Mouse (Mus musculus): ENCODE data around the gene Crtc1.

The Crtc1 gene

DNA sequence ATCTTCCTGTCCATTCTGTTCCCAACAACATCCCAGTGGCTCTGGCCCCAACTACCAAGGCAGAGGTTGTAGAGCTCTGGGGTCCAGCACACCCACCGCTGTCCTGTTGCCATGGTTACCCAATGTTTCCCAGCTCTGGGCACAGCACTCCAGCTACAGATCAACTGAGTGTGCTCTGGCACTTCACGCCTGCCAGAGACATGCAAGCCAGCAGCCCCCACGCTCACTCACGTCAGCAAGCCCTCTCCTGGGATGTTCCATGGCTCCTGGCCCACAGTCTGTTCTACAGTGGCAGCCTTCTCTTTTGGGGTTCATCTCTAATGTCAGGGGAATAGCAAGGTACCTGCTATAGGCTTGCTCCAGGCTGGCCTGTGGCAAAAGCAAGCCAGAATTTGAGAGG, 23.9 kb upstream of the Crtc1 start:
- DNase-seq (ENCODE audit: extremely low read depth, insufficient read length, low spot score) = no peak

DNA sequence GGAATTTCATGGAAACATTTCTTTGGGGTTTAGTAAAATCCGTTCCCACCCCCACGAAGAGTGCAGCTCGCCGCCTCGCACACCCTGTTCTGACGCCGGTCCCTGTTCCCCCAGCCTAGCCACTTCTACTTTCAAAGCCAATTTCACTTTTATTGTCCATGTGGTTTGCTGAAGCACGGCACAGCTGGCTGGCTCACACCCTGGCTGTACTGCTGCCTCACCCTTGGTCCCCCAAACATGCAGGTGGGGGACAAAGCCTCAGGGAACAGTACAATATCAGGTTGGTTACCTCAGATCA, 23.1 kb upstream of the Crtc1 start:
- no peak for DNase-seq (ENCODE audit: extremely low read depth, insufficient read length, low spot score)

DNA sequence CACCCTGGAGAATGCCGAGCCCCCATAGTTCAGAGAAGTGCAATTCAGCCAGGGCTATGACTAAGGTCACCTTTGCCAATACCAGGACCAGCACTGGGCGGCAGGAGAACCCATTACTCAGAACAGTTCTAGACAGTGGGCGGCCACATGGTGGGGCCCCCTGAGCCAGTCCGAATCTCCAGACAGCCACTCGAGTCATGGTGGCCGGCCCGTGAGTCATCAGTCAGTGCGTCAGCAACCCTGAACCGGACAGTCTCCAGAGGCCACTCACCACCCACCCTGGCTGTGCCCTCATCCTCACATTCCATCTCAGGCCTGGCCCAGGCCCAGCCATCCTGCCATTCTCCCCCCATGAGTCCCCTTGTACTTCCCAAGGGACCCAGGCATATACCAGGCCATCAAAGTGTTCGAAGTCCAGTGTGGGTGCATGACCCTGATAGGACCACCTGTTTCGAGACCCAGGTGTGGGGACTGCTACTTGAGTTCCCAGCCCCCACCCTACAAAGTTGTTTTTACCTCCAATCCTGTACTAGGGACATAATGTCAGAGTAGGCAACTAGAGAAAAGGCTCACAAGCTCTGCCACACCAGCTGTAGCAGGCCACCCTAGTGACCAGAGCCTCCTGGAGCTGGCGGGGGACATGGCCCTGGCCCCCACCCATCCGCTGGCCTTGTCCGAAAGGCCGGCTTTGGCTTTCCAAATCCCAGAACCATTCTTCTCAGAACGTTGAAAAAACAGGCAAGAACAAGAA, 22.6 kb upstream of the Crtc1 start:
- DNase-seq (ENCODE audit: extremely low read depth, insufficient read length, low spot score) = peak; percentile 83

DNA sequence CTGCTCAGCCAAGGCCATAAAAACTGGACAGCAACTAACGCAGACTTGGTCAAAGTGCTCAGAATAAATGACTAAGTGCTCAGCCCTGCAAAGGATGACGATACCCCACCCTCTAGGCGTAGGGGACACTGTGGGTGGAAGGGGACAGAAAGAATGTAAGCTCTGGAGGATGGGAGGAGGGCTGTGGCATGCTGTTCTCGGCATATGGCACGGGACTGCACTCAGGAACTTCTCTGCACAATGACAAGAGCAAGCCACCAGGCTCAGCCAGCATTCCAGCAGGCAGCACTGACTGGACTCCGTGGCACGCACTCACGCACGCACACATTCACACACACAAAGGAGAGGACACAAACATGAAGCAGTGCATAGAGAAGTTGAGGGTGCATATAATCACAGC, 21.2 kb upstream of the Crtc1 start:
- DNase-seq (ENCODE audit: extremely low read depth, insufficient read length, low spot score) = peak; percentile 67

DNA sequence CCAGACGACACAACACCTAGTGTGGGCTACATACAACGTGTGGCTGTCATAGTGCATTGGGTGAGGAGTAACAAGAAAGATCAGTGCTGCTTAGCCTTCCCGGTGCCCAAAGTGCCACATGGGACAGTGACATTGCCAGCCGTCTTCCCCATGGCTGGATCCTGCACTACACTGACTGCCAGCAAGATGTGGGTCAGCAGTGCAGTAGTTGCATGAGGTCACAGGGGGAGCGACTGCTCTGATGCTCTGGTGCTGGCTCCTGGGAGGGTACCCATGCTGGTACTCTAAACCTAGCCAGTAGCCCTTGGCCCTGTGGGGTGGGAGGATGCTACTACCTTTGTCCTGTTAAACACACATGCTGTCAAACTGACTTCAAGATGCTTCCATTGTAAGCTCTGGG, 20.8 kb upstream of the Crtc1 start:
- peak; percentile 49 for DNase-seq (ENCODE audit: extremely low read depth, insufficient read length, low spot score)

DNA sequence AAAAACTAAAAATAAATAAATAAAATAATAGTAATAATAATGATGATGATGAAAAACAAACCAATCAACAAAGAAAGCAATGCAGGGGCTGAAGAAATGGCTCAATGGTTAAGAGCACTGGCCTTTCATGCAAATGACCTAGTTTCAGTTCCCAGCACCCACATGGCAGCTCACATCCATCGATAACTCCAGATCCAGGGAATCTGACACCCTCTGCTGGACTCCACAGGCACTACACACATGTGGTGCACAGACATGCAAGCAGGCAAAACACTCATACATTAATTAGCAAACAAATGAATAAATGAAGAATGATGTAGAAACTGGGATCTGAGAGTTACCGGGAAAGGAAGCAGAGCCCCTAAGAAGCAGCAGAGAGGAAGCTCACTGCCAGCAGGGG, 20.3 kb upstream of the Crtc1 start:
- DNase-seq (ENCODE audit: extremely low read depth, insufficient read length, low spot score) = no peak

DNA sequence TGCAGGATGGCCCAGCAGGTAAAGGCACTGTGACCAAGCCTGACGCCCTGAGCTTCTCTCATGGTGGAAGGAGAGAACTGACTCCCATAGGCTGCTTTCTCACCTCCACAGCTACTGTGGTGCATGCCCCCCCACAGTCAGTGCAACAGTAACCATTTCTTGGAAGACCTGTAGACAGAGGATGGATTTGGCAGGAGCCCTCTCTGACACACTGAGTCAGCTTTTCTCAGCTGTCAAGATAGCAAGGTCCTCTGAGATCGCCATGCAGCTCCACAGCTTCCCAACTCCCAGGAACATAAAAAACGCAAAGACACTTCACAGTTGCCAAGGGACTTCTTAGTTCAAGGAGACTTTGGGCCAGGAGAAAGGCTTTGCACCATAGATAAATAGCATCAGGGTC, 19.1 kb upstream of the Crtc1 start:
- no peak for DNase-seq (ENCODE audit: extremely low read depth, insufficient read length, low spot score)

DNA sequence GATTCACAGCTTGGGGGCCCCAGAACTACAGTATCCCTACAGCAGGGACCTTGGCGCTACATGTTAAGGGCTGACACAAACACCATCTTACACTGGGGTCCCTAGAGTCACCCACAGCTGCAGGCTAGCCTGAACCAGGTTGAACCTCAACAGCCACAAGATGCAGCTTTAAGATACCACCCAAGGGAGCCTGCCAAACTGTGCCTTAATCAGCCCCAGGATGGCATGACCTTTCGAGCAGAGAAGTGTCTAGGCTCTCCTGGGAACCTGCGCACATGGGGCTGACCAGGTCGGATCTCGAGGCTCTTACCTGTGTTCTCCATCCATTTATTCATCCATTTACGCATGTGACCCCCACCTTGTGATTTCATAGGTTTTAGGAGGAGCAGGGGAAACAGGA, 18.5 kb upstream of the Crtc1 start:
- DNase-seq (ENCODE audit: extremely low read depth, insufficient read length, low spot score) = no peak

DNA sequence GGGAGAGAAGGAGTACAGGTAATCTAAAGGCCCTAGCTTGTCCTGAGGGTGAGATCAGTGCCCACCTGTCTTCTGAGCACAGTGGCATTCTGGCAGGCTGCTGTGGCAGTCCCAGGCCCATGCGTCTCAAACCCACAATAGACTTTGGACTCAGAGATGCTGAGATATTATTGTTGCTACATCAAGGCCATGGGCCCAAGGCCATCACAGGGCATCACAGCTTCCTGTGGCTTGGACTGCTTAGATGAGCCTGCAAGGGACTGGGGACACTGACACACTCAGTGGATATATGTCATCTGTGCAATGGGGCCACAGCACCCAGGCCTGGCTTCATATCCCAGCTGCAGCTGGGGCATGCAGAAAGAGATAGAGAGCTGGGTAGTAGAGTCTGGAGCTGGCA, 17.6 kb upstream of the Crtc1 start:
- no peak for DNase-seq (ENCODE audit: extremely low read depth, insufficient read length, low spot score)

DNA sequence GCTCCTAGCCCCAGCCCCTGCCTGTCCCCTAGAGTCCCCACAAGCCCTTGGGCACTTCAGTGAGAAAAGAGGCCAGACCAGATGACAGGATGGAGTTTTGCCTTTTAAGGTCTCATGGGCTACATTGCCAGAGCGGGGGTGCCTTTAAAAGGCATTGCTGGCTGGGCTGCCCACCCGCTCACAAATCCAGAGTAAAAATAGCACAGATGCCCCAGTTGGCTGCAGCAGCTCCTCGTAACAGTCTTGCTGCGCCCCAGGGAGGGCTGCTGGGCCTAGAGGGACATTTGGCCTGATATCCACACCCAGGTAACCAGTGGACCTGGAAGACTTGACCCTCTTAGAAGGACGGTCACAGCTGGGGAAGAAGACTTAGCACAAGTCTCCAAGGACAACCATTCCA, 14.5 kb upstream of the Crtc1 start:
- no peak for DNase-seq (ENCODE audit: extremely low read depth, insufficient read length, low spot score)

DNA sequence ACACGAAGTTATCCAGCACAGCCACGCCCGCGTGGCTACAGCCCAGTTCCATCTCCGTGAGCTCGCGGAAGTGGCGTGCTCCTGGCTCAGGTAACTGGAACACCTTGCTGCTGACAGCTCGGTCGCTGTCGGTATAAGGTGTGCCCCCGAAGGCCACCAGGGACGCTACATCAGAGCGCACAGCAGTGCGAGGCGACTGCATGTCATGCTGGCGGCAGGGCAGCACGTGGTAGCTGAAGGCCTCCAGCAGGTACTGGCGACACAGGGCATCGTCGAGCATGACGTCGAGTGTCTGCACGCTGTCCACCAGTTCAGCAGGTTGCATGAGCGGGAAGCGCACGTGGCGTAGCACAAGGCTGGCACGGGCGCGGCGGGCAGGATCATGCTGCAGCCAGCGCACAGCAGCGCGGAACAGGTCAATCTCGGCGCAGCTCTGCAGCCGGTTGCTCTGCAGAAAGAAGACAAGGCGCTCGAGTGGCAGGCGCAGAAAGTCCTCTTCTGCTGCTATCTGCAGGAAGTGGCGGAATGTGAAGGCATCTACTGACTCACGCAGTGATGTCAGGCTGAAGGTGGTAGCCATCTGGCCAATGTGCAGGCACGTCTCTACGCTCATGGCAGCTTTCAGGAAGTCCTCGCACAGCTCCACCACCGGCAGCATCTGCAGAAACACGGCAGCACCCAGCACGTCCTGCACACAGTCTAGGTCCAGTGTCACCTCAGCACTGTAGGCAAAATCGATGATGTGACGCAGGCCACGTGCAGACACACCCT, 13.0 kb upstream of the Crtc1 start:
- DNase-seq (ENCODE audit: extremely low read depth, insufficient read length, low spot score) = no peak

DNA sequence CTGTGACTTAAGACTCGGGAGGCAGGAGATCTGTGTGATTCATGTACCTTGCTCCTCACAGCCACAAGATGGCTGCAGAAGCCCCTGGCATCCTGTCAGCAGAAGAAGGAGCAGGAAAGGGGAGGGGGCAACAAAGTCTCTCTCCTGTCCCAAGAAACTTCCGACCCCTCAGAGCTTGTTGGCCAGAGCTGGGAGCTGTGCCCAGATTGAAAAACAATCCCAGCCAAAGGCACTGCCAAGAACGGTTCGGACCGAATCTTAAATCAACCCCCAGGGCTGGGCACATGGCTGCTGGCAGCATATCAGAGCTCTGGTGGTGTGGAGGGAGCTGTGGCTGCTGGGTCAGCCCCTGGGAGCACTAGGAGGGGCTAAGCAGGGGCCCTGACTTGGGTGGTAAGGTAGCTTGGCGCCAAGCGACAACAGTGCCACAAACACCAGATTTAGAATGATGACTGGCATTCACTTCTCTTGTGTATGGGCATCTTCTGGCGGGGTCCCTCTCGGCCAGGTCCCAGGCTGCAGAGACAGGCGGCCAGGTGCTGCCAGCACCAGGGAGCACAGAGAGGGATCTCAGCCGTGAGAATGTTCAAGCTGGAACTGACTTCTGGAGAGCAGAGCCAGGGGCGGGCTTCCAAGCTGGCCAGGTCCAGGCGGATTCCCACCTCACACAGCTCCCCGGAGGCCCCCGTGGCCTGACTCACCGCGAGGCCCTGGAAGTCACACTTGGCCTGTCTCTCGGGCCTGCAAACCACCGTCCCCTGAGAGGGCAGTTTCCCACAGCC, 8.5 kb upstream of the Crtc1 start:
- peak; percentile 87 for DNase-seq (ENCODE audit: extremely low read depth, insufficient read length, low spot score)

DNA sequence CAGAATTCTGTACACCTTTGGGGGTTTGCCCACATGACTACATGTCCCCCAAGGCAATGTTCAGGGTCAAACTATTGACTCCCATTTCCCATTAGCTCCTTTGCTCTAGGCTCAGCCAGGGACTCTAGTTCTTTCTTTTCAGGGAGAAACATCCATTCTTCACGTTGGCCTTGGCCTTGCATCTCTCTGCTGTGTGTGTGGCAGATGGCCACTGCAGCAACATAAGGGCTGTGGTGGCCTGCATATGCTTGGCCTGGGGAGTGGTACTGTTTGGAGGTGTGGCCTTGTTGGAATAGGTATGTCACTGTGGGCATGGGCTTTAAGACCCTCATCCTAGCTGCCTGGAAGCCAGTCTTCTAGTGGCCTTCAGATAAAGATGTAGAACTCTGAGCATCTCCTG, 6.6 kb upstream of the Crtc1 start:
- DNase-seq (ENCODE audit: extremely low read depth, insufficient read length, low spot score) = no peak

DNA sequence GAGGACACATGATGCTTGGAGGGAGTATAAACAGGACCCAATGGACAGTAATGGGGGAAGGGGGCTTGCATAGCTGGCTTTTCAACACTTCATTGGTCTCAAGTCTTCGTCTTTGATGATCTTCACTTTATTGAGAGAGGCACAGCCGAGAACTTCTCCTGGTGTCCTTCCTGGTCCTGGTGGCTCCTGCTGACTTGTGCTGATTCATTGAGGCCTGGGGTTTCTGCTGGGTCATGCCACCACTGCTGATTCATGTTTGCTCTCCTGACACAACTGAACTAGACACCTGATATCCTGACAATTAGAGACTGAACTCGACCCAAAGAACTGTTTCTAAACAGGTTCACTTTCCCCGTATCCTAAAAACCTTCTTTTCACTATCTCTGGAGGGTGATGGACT, 3.9 kb upstream of the Crtc1 start:
- DNase-seq (ENCODE audit: extremely low read depth, insufficient read length, low spot score) = no peak

DNA sequence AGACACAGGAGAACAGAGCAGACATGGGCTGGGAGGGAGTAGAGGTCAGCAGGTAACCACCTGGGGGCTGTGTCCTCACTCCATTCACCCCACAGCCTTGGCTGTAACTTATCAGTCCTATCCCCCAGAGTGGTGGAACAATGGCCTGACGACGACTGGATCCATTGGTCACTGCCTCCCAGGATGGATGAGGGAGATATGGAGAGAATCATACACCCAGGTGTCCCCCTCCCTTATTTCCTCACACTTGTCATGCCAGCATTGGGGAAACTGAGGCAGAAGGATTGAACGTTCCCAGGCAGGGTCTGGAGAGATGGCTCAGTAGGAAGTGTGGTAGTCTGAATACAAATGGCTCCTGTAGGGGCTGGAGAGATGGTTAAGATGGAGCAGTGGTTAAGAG, 2.2 kb upstream of the Crtc1 start:
- DNase-seq (ENCODE audit: extremely low read depth, insufficient read length, low spot score) = no peak

DNA sequence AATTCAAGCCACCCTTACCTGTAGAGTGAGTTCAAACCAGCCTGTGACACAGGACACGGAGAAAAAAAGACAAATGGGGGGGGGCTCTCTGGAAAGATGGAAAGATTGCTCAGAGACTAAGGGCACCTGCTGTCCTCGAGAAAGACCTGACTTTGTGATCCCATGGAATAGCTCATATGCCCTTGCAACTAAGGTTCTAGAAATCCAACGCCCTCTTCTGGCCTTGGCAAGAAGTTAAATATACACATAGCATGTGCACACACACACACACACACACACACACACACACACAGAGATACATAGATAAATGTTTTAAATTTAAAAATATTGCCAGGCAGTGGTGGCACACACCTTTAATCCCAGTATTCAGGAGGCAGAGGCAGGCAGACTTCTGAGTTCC, 867 bp upstream of the Crtc1 start:
- DNase-seq (ENCODE audit: extremely low read depth, insufficient read length, low spot score) = no peak

DNA sequence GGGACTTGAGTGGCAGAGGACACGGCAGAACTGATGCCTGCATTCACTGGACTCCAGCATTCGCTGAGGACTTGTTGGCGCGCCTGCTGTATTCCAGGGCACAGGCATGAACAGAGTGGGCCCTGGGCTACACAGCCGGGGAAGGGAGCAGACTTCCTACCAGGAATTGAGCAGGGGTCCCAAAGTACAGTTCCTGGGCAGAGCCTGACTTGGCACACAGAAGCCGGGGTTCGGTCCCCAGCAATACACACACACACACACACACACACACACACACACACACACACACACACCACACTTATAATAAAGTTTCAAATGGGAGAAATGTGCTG, 435 bp upstream of the Crtc1 start:
- DNase-seq (ENCODE audit: extremely low read depth, insufficient read length, low spot score) = no peak

DNA sequence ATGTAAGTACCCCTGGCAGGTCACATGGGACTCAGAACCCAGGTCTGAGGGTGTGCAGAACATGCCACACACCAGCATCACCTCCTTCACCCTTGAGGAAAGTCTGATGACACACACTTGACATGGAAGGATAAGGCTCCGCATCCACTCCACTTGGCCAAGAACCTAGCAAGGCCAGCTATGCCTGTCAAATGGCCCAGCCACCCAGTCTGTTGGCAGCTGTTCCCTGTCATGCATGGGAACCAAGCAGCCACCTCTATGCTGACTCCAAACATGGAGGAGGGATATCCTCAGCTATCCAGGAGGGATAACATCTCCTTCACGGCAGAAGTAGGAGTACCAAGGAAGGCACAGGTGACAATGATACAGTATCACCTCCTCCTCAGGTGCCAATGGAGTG, 956 bp downstream of the Crtc1 start:
- DNase-seq (ENCODE audit: extremely low read depth, insufficient read length, low spot score) = no peak

DNA sequence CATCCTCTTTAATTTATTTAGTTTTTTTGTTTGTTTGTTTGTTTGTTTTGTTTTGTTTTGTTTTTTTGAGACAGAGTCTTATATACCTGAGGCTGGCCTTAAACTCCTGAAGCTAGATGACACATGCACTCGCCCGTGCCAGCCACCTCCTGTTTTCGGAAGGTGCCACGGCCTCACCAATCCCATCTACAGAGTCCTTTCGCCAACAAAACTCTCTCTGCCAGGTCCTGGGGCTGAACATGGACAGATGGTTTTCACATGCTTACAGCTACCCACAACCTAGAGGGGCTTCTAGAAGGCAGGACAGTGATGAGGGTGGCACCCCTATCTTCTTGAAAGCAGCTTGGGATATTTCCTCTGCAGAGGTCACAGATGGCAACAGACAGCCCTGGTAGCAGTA, 4.2 kb downstream of the Crtc1 start:
- DNase-seq (ENCODE audit: extremely low read depth, insufficient read length, low spot score) = no peak

DNA sequence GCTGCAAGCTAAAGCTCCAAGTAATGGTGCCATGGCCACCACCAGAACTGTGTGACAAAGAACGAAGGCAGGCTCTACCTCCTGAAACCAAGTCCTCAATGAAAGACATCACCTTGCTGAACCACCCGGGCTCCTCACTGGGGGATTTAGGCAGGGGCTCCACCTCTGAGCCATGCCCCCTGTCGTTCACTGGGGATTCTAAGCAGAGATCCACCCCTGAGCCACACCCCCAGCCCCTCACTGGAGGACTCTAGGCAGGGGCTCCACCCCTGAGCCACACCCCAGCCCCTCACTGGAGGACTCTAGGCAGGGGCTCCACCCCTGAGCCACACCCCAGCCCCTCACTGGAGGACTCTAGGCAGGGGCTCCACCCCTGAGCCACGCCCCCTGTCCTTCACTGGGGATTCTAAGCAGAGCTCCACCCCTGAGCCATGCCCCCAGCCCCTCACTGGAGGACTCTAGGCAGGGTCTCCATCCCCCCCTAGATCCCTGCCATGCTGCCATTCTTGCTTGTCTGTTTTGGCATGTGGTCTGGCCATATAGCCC, 6.3 kb downstream of the Crtc1 start:
- DNase-seq (ENCODE audit: extremely low read depth, insufficient read length, low spot score) = no peak

DNA sequence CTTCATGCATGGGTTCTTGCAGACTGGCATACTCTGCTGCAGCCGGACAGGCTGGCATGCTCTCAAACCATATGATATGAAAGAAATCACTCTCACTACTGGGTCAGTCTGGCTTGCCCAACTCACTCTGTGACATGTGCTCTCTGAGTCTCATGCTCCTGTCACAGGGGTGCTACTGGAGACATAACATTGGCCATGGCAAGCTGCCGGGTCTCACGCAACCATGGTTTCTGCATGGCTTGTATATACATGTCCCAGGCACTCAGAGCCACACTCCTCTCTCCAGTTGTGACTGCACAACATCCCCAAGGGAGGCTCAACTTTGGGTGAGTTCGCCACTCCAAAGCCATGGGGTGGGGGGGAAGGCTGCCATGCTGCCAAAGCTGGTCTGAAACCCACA, 8.2 kb downstream of the Crtc1 start:
- no peak for DNase-seq (ENCODE audit: extremely low read depth, insufficient read length, low spot score)
